In the genomic region with DNA sequence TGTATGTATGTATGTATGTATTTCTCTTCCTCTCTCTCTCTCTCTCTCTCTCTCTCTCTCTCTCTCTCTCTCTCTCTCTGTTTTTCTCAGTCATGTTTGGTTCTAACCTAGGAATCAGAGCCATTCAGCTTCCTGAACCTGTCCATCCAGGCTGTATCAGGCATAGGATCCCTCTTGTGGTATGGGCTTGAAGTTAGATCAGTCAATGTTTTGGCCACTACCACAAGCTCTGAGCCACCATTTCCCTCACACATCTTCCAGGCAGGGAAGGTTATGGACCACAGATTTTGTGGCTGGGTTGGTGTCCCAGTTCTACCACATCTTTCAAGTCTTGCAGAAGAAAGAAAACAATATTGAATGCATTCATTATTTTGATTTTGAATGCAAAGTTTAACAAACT, we compare ENCODE assay signal across 15 mouse cellular contexts. TPM values are rescaled to one million over a fixed set of nuclear protein-coding genes. Genes with fewer than 3 reads are reported as not detected.
A peak's percentile ranks its signal among the peaks of the same experiment; 100 is the strongest.
DNase-seq lines count a peak whose midpoint lies in the region; ATAC-seq and TF ChIP-seq lines count a peak whose summit lies in the region.
"Had no signal": no experiment of that assay in that cellular context is flagged by ENCODE, and none has a peak within 500 bp of the region (broad histone marks: within the 10 kb centered on the region; RNA-seq: fewer than 3 reads in every experiment).

No protein-coding gene starts in this region.

- intact Hi-C loops in heart, adult 2 months (cut with DNase I) = no loop called here

- peak overlapping the region; percentile 42 for H3K27ac ChIP-seq in heart, adult 2 months
- H3K27ac ChIP-seq in lung, embryonic 16.5 days (ENCODE audit: low read length) = peak overlapping the region; percentile 41
- peak overlapping the region; percentile 88 for H3K27ac ChIP-seq in macrophage
- no peak overlapping the region for H3K27ac ChIP-seq in hindbrain, embryonic 14.5 days
- H3K27ac ChIP-seq: embryonic facial prominence, embryonic 13.5 days; hindbrain, embryonic 13.5 days; liver, embryonic 14.5 days; stomach, embryonic 15.5 days had no signal

- no peaks in the 10 kb centered on the region for H3K79me2 ChIP-seq in heart, adult 2 months (replicated peaks; ENCODE audit: control insufficient read depth, insufficient read depth, low read length)
- H3K79me2 ChIP-seq in macrophage (ENCODE audit: inconsistent target) = no peaks in the 10 kb centered on the region

- no peak overlapping the region for H3K4me2 ChIP-seq in lung, embryonic 16.5 days (ENCODE audit: low read depth, low read length)
- no peak overlapping the region for H3K4me2 ChIP-seq in hindbrain, embryonic 14.5 days (replicated peaks)
- H3K4me2 ChIP-seq: embryonic facial prominence, embryonic 13.5 days; hindbrain, embryonic 13.5 days; stomach, embryonic 15.5 days had no signal

- no peak for TF ChIP-seq EP300 in heart, adult 2 months (IDR thresholded peaks at IDR 0.05; ENCODE audit: insufficient read depth, low read depth, low read length)

- no peak for TF ChIP-seq POLR2A in heart, adult 2 months (IDR thresholded peaks at IDR 0.05; ENCODE audit: insufficient read depth, low read depth, low read length)

- H3K9ac ChIP-seq in heart, adult 2 months (ENCODE audit: low read depth, low read length) = no peak overlapping the region
- no peak overlapping the region for H3K9ac ChIP-seq in lung, embryonic 16.5 days (ENCODE audit: low read length)
- no peak overlapping the region for H3K9ac ChIP-seq in hindbrain, embryonic 14.5 days
- H3K9ac ChIP-seq: embryonic facial prominence, embryonic 13.5 days; forebrain, postnatal 0 days; hindbrain, embryonic 13.5 days; liver, embryonic 14.5 days; stomach, embryonic 15.5 days had no signal

- no peaks in the 10 kb centered on the region for H3K9me3 ChIP-seq in lung, embryonic 16.5 days (ENCODE audit: control insufficient read depth, low read length)
- no peaks in the 10 kb centered on the region for H3K9me3 ChIP-seq in hindbrain, embryonic 14.5 days (ENCODE audit: control insufficient read depth, low read length)
- H3K9me3 ChIP-seq: embryonic facial prominence, embryonic 13.5 days; hindbrain, embryonic 13.5 days; stomach, embryonic 15.5 days had no signal

- H3K36me3 ChIP-seq in heart, adult 2 months (ENCODE audit: control insufficient read depth, insufficient read depth, low read length) = peaks cover 9% of the 10 kb centered on the region
- no peaks in the 10 kb centered on the region for H3K36me3 ChIP-seq in lung, embryonic 16.5 days (ENCODE audit: control insufficient read depth, insufficient read depth, low read length)
- H3K36me3 ChIP-seq in macrophage (ENCODE audit: inconsistent target) = no peaks in the 10 kb centered on the region
- H3K36me3 ChIP-seq in hindbrain, embryonic 14.5 days (replicated peaks; ENCODE audit: control insufficient read depth, insufficient read depth) = no peaks in the 10 kb centered on the region
- H3K36me3 ChIP-seq: embryonic facial prominence, embryonic 13.5 days; hindbrain, embryonic 13.5 days; stomach, embryonic 15.5 days had no signal

- no peak for ATAC-seq in lung, embryonic 16.5 days (ENCODE audit: low read depth)
- no peak for ATAC-seq in hindbrain, embryonic 14.5 days (ENCODE audit: low FRiP score)
- ATAC-seq: forebrain, postnatal 0 days had no signal

- H3K4me3 ChIP-seq in heart, adult 2 months = no peak overlapping the region
- H3K4me3 ChIP-seq in lung, embryonic 16.5 days (ENCODE audit: low read length) = no peak overlapping the region
- no peak overlapping the region for H3K4me3 ChIP-seq in macrophage (ENCODE audit: inconsistent target)
- no peak overlapping the region for H3K4me3 ChIP-seq in hindbrain, embryonic 14.5 days (replicated peaks; ENCODE audit: low read length)
- H3K4me3 ChIP-seq: embryonic facial prominence, embryonic 13.5 days; hindbrain, embryonic 13.5 days; stomach, embryonic 15.5 days had no signal

- peaks cover 3% of the 10 kb centered on the region for H3K4me1 ChIP-seq in heart, adult 2 months (ENCODE audit: control insufficient read depth, insufficient read depth, low read length)
- peaks cover 11% of the 10 kb centered on the region for H3K4me1 ChIP-seq in lung, embryonic 16.5 days (replicated peaks; ENCODE audit: control insufficient read depth, insufficient read depth, low read length)
- no peaks in the 10 kb centered on the region for H3K4me1 ChIP-seq in hindbrain, embryonic 14.5 days (replicated peaks; ENCODE audit: control insufficient read depth, insufficient read depth, low read length)
- H3K4me1 ChIP-seq: embryonic facial prominence, embryonic 13.5 days; hindbrain, embryonic 13.5 days; stomach, embryonic 15.5 days had no signal

- no peak for TF ChIP-seq CTCF in heart, adult 2 months (IDR thresholded peaks at IDR 0.05)

- DNase-seq in heart, adult 2 months = no peak
- no peak for DNase-seq in heart, adult 18-20 months
- no peak for DNase-seq in lung, postnatal 36 days
- peak; percentile 32 for DNase-seq in R1 (ENCODE audit: low read depth, low spot score)
- no peak for DNase-seq in hindbrain, embryonic 14.5 days (ENCODE audit: low spot score)
- no peak for DNase-seq in B cell, adult 2 months
- DNase-seq: cerebellum, adult 11-12 months; cerebellum, postnatal 14 days; forebrain, postnatal 0 days had no signal

- H3K27me3 ChIP-seq in heart, adult 2 months (ENCODE audit: control insufficient read depth, insufficient read depth, low read length) = no peaks in the 10 kb centered on the region
- H3K27me3 ChIP-seq in lung, embryonic 16.5 days (ENCODE audit: control insufficient read depth, insufficient read depth, low read depth, low read length) = no peaks in the 10 kb centered on the region
- H3K27me3 ChIP-seq in hindbrain, embryonic 14.5 days (ENCODE audit: control insufficient read depth, insufficient read depth, low read length) = no peaks in the 10 kb centered on the region
- H3K27me3 ChIP-seq: embryonic facial prominence, embryonic 13.5 days; hindbrain, embryonic 13.5 days; stomach, embryonic 15.5 days had no signal

RNA-seq across cellular contexts. Expression of gene Mbnl1, which starts 35.4 kb away (rescaled TPM):
- 100 to 1,000 TPM; 215 to 237 TPM for total RNA-seq in heart, adult 2 months (2021)
- polyA plus RNA-seq in heart, adult 2 months (2012; rRNA removed) = 55.8 and 79.7 TPM in 2 replicates
- 100 to 1,000 TPM; 196 to 231 TPM for total RNA-seq in heart, adult 18-20 months (2021)
- 180 and 188 TPM in 2 replicates for polyA plus RNA-seq in lung, embryonic 16.5 days (2015; fragmentation: Nextera tagmentation; extraction: Ambion mirVana)
- total RNA-seq in macrophage (2018; cell fraction: chromatin; rRNA removed) = 1,000 to 10,000 TPM in 15 of 26 experiments, 100 to 1,000 TPM in 10, 10 to 100 TPM in 1; 83.6 to 1,534 (median 1,127) TPM
- total RNA-seq in macrophage (2018; cell fraction: cytosol; rRNA removed) = 100 to 1,000 TPM; 334 to 648 (median 462) TPM
- total RNA-seq in macrophage (2018; cell fraction: nucleus; rRNA removed) = 1,000 to 10,000 TPM in 11 of 26 experiments, 100 to 1,000 TPM in 15; 271 to 1,882 (median 927) TPM
- 311 to 412 TPM (median 370 TPM) in 3 replicates for polyA plus RNA-seq in macrophage (2018)
- polyA plus RNA-seq in hindbrain, embryonic 14.5 days (2014; fragmentation: Nextera tagmentation; extraction: Ambion mirVana) = 63.2 TPM in 2 replicates
